Mouse (Mus musculus): ENCODE results near the gene Tyk2. TPM values are rescaled to one million over a fixed set of nuclear protein-coding genes. Genes with fewer than 3 reads are reported as not detected.

Tyk2 gene
- polyA plus RNA-seq, 1 experiment from 2014 or later = 13.7 TPM

GRCm38 (mm10) chr9:21125502-21126258, 5.4 kb downstream of the Tyk2 start:
- no peak overlapping the region for H3K4me2 ChIP-seq (ENCODE audit: low read length)
- no peak overlapping the region for H3K27ac ChIP-seq (ENCODE audit: low read length)
- H3K36me3 ChIP-seq (ENCODE audit: control insufficient read depth, insufficient read depth) = peaks cover 9% of the 10 kb centered on the region
- no peak for ATAC-seq
- WGBS = 89% methylated on average over 9 of the region's 9 CpGs
- H3K9me3 ChIP-seq (ENCODE audit: control insufficient read depth, low read length) = no peaks in the 10 kb centered on the region
- no peak overlapping the region for H3K9ac ChIP-seq (replicated peaks; ENCODE audit: low read depth, low read length)
- peaks cover 5% of the 10 kb centered on the region for H3K4me1 ChIP-seq (replicated peaks; ENCODE audit: control insufficient read depth, insufficient read depth, low read length)
- H3K27me3 ChIP-seq (replicated peaks; ENCODE audit: control insufficient read depth, insufficient read depth, low read length) = no peaks in the 10 kb centered on the region
- H3K4me3 ChIP-seq (replicated peaks; ENCODE audit: low read length) = no peak overlapping the region

- Histone ChIP-seq H3K27me3 (replicated peaks; ENCODE audit: control insufficient read depth, insufficient read depth, low read length) (no peaks in the 10 kb centered on the region), H3K9me3 (ENCODE audit: control insufficient read depth, low read length) (no peaks in the 10 kb centered on the region), H3K36me3 (ENCODE audit: control insufficient read depth, insufficient read depth) (peaks cover 9% of the 10 kb centered on the region), H3K27ac (ENCODE audit: low read length) (no peak overlapping the region), H3K9ac (replicated peaks; ENCODE audit: low read depth, low read length) (no peak overlapping the region), H3K4me2 (ENCODE audit: low read length) (no peak overlapping the region), H3K4me1 (replicated peaks; ENCODE audit: control insufficient read depth, insufficient read depth, low read length) (no peaks in the 10 kb centered on the region), H3K4me3 (replicated peaks; ENCODE audit: low read length) (no peak overlapping the region)
- ATAC-seq = no peak
- 85% methylated on average over 5 of the region's 5 CpGs for WGBS
Observed at GRCm38 (mm10) chr9:21124837-21125236, 6.2 kb downstream of the Tyk2 start.

GRCm38 (mm10) chr9:21121483-21121882, 9.6 kb downstream of the Tyk2 start:
- WGBS = 89% methylated on average over 16 of the region's 16 CpGs

GRCm38 (mm10) chr9:21117073-21117472, 14.0 kb downstream of the Tyk2 start:
- 81% methylated on average over 6 of the region's 6 CpGs for WGBS
- H3K4me2 ChIP-seq (ENCODE audit: low read length) = no peak overlapping the region
- ATAC-seq = no peak

More at GRCm38 (mm10) chr9:21121483-21121882, 9.6 kb downstream of the Tyk2 start:
- Histone ChIP-seq H3K4me2 (ENCODE audit: low read length) (no peak overlapping the region), H3K9me3 (ENCODE audit: control insufficient read depth, low read length) (no peaks in the 10 kb centered on the region), H3K27ac (ENCODE audit: low read length) (no peak overlapping the region), H3K27me3 (replicated peaks; ENCODE audit: control insufficient read depth, insufficient read depth, low read length) (no peaks in the 10 kb centered on the region), H3K4me1 (replicated peaks; ENCODE audit: control insufficient read depth, insufficient read depth, low read length) (no peaks in the 10 kb centered on the region), H3K9ac (replicated peaks; ENCODE audit: low read depth, low read length) (no peak overlapping the region), H3K4me3 (replicated peaks; ENCODE audit: low read length) (no peak overlapping the region), H3K36me3 (ENCODE audit: control insufficient read depth, insufficient read depth) (peaks cover 4% of the 10 kb centered on the region; the same call in 1 of the 2 replicates)
- ATAC-seq = no peak

GRCm38 (mm10) chr9:21115105-21115504, 15.9 kb downstream of the Tyk2 start:
- no peak overlapping the region for H3K4me3 ChIP-seq (replicated peaks; ENCODE audit: low read length)
- no peaks in the 10 kb centered on the region for H3K9me3 ChIP-seq (ENCODE audit: control insufficient read depth, low read length)
- no peak overlapping the region for H3K4me2 ChIP-seq (ENCODE audit: low read length)
- 91% methylated on average over 8 of the region's 8 CpGs for WGBS
- H3K27me3 ChIP-seq (replicated peaks; ENCODE audit: control insufficient read depth, insufficient read depth, low read length) = no peaks in the 10 kb centered on the region
- H3K36me3 ChIP-seq (ENCODE audit: control insufficient read depth, insufficient read depth) = no peaks in the 10 kb centered on the region; the same call in none of the 2 replicates
- H3K9ac ChIP-seq (replicated peaks; ENCODE audit: low read depth, low read length) = no peak overlapping the region
- no peaks in the 10 kb centered on the region for H3K4me1 ChIP-seq (replicated peaks; ENCODE audit: control insufficient read depth, insufficient read depth, low read length)
- H3K27ac ChIP-seq (ENCODE audit: low read length) = no peak overlapping the region
- no peak for ATAC-seq

More at GRCm38 (mm10) chr9:21117073-21117472, 14.0 kb downstream of the Tyk2 start:
- Histone ChIP-seq H3K27ac (ENCODE audit: low read length) (no peak overlapping the region), H3K9me3 (ENCODE audit: control insufficient read depth, low read length) (no peaks in the 10 kb centered on the region), H3K4me3 (replicated peaks; ENCODE audit: low read length) (no peak overlapping the region), H3K4me1 (replicated peaks; ENCODE audit: control insufficient read depth, insufficient read depth, low read length) (no peaks in the 10 kb centered on the region), H3K27me3 (replicated peaks; ENCODE audit: control insufficient read depth, insufficient read depth, low read length) (no peaks in the 10 kb centered on the region), H3K9ac (replicated peaks; ENCODE audit: low read depth, low read length) (no peak overlapping the region), H3K36me3 (ENCODE audit: control insufficient read depth, insufficient read depth) (no peaks in the 10 kb centered on the region; the same call in none of the 2 replicates)

GRCm38 (mm10) chr9:21114190-21114589, 16.9 kb downstream of the Tyk2 start:
- no peak overlapping the region for H3K4me3 ChIP-seq (replicated peaks; ENCODE audit: low read length)
- no peak for ATAC-seq
- H3K4me1 ChIP-seq (replicated peaks; ENCODE audit: control insufficient read depth, insufficient read depth, low read length) = no peaks in the 10 kb centered on the region
- H3K36me3 ChIP-seq (ENCODE audit: control insufficient read depth, insufficient read depth) = no peaks in the 10 kb centered on the region; the same call in 1 of the 2 replicates
- no peak overlapping the region for H3K4me2 ChIP-seq (ENCODE audit: low read length)
- 87% methylated on average over 7 of the region's 7 CpGs for WGBS
- no peak overlapping the region for H3K9ac ChIP-seq (replicated peaks; ENCODE audit: low read depth, low read length)
- H3K27me3 ChIP-seq (replicated peaks; ENCODE audit: control insufficient read depth, insufficient read depth, low read length) = no peaks in the 10 kb centered on the region
- H3K27ac ChIP-seq (ENCODE audit: low read length) = no peak overlapping the region
- H3K9me3 ChIP-seq (ENCODE audit: control insufficient read depth, low read length) = no peaks in the 10 kb centered on the region

GRCm38 (mm10) chr9:21113751-21114150, 17.3 kb downstream of the Tyk2 start:
- Histone ChIP-seq H3K4me1 (replicated peaks; ENCODE audit: control insufficient read depth, insufficient read depth, low read length) (no peaks in the 10 kb centered on the region), H3K36me3 (ENCODE audit: control insufficient read depth, insufficient read depth) (no peaks in the 10 kb centered on the region; the same call in 1 of the 2 replicates), H3K9ac (replicated peaks; ENCODE audit: low read depth, low read length) (no peak overlapping the region), H3K4me2 (ENCODE audit: low read length) (no peak overlapping the region), H3K4me3 (replicated peaks; ENCODE audit: low read length) (no peak overlapping the region), H3K27me3 (replicated peaks; ENCODE audit: control insufficient read depth, insufficient read depth, low read length) (no peaks in the 10 kb centered on the region), H3K27ac (ENCODE audit: low read length) (no peak overlapping the region), H3K9me3 (ENCODE audit: control insufficient read depth, low read length) (no peaks in the 10 kb centered on the region)
- WGBS = 88% methylated on average over 6 of the region's 6 CpGs
- ATAC-seq = no peak

- Histone ChIP-seq H3K4me3 (replicated peaks; ENCODE audit: low read length) (no peak overlapping the region), H3K27ac (ENCODE audit: low read length) (no peak overlapping the region), H3K36me3 (ENCODE audit: control insufficient read depth, insufficient read depth) (no peaks in the 10 kb centered on the region), H3K27me3 (replicated peaks; ENCODE audit: control insufficient read depth, insufficient read depth, low read length) (no peaks in the 10 kb centered on the region), H3K9ac (replicated peaks; ENCODE audit: low read depth, low read length) (no peak overlapping the region), H3K4me2 (ENCODE audit: low read length) (no peak overlapping the region), H3K4me1 (replicated peaks; ENCODE audit: control insufficient read depth, insufficient read depth, low read length) (no peaks in the 10 kb centered on the region), H3K9me3 (ENCODE audit: control insufficient read depth, low read length) (no peaks in the 10 kb centered on the region)
- ATAC-seq = no peak
- WGBS = 41% methylated on average over 23 of the region's 23 CpGs
Observed at GRCm38 (mm10) chr9:21107607-21108237, 23.3 kb downstream of the Tyk2 start.

- 79% methylated on average over 5 of the region's 5 CpGs for WGBS
- Histone ChIP-seq H3K4me3 (replicated peaks; ENCODE audit: low read length) (no peak overlapping the region), H3K9me3 (ENCODE audit: control insufficient read depth, low read length) (no peaks in the 10 kb centered on the region), H3K27me3 (replicated peaks; ENCODE audit: control insufficient read depth, insufficient read depth, low read length) (no peaks in the 10 kb centered on the region), H3K4me2 (ENCODE audit: low read length) (no peak overlapping the region), H3K9ac (replicated peaks; ENCODE audit: low read depth, low read length) (no peak overlapping the region), H3K27ac (ENCODE audit: low read length) (no peak overlapping the region), H3K36me3 (ENCODE audit: control insufficient read depth, insufficient read depth) (no peaks in the 10 kb centered on the region), H3K4me1 (replicated peaks; ENCODE audit: control insufficient read depth, insufficient read depth, low read length) (no peaks in the 10 kb centered on the region)
- no peak for ATAC-seq
Observed at GRCm38 (mm10) chr9:21105760-21106564, 25.1 kb downstream of the Tyk2 start.
